Mouse (Mus musculus): ENCODE measurements around the gene Nbas. TPM values are rescaled to one million over a fixed set of nuclear protein-coding genes. Genes with fewer than 3 reads are reported as not detected.

Gene Nbas
- polyA plus RNA-seq, 1 experiment from 2014 or later = 7.0 TPM

GRCm38 (mm10) chr12:13589021-13589420 lies 320.1 kb downstream of the Nbas start:
- Histone ChIP-seq H3K27me3 (replicated peaks) (no peaks in the 10 kb centered on the region), H3K4me3 (no peak overlapping the region), H3K36me3 (peaks cover 9% of the 10 kb centered on the region), H3K9me3 (no peaks in the 10 kb centered on the region), H3K4me1 (no peaks in the 10 kb centered on the region), H3K4me2 (no peak overlapping the region), H3K27ac (replicated peaks) (no peak overlapping the region), H3K9ac (no peak overlapping the region)
- 87% methylated on average over 5 of the region's 5 CpGs for WGBS
- ATAC-seq (ENCODE audit: extremely low read depth, insufficient number of reproducible peaks, low FRiP score, low TSS enrichment) = no peak

GRCm38 (mm10) chr12:13594746-13595469 lies 326.0 kb downstream of the Nbas start:
- Histone ChIP-seq H3K9me3 (no peaks in the 10 kb centered on the region), H3K4me1 (no peaks in the 10 kb centered on the region), H3K9ac (no peak overlapping the region), H3K4me3 (no peak overlapping the region), H3K27me3 (replicated peaks) (no peaks in the 10 kb centered on the region), H3K4me2 (no peak overlapping the region), H3K27ac (replicated peaks) (no peak overlapping the region), H3K36me3 (no peaks in the 10 kb centered on the region)
- ATAC-seq (ENCODE audit: extremely low read depth, insufficient number of reproducible peaks, low FRiP score, low TSS enrichment) = no peak
- WGBS = 63% methylated on average over 9 of the region's 9 CpGs

- no peaks in the 10 kb centered on the region for H3K36me3 ChIP-seq
- no peaks in the 10 kb centered on the region for H3K4me1 ChIP-seq
- H3K4me3 ChIP-seq = no peak overlapping the region
- no peak overlapping the region for H3K27ac ChIP-seq (replicated peaks)
- WGBS = 76% methylated on average over 2 of the region's 2 CpGs
- no peak overlapping the region for H3K4me2 ChIP-seq
- no peaks in the 10 kb centered on the region for H3K9me3 ChIP-seq
- ATAC-seq (ENCODE audit: extremely low read depth, insufficient number of reproducible peaks, low FRiP score, low TSS enrichment) = no peak
- H3K27me3 ChIP-seq (replicated peaks) = no peaks in the 10 kb centered on the region
- H3K9ac ChIP-seq = no peak overlapping the region
Measured at GRCm38 (mm10) chr12:13597026-13597425, 328.1 kb downstream of the Nbas start.

DNA sequence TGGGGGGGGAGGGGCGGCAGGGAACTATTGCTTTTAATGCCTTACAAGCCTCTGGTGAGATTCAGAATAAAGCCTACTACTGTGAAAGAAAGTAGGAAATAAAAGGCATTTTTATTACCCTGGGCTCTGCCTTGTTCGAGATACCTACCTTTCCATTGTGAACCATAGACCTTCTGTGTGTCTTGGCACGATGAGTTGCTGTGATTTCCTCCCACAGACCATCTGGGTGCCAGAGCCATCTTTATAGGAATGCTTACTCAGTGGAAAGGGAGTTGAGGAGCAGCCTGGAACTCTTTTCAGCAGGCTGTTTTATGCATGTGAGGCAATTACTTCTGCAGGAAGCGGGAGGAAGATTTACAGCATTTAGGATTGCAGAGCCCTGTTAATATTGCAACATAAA lies 329.6 kb downstream of the Nbas start:
- Histone ChIP-seq H3K4me2 (no peak overlapping the region), H3K9me3 (no peaks in the 10 kb centered on the region), H3K36me3 (no peaks in the 10 kb centered on the region), H3K9ac (no peak overlapping the region), H3K4me1 (no peaks in the 10 kb centered on the region), H3K27me3 (replicated peaks) (no peaks in the 10 kb centered on the region), H3K4me3 (no peak overlapping the region), H3K27ac (replicated peaks) (no peak overlapping the region)
- 66% methylated on average over 4 of the region's 4 CpGs for WGBS
- no peak for ATAC-seq (ENCODE audit: extremely low read depth, insufficient number of reproducible peaks, low FRiP score, low TSS enrichment)

GRCm38 (mm10) chr12:13602414-13602813 lies 333.5 kb downstream of the Nbas start:
- Histone ChIP-seq H3K9ac (no peak overlapping the region), H3K4me3 (no peak overlapping the region), H3K9me3 (no peaks in the 10 kb centered on the region), H3K4me1 (no peaks in the 10 kb centered on the region), H3K27me3 (replicated peaks) (no peaks in the 10 kb centered on the region), H3K4me2 (no peak overlapping the region), H3K27ac (replicated peaks) (no peak overlapping the region), H3K36me3 (no peaks in the 10 kb centered on the region)
- no peak for ATAC-seq (ENCODE audit: extremely low read depth, insufficient number of reproducible peaks, low FRiP score, low TSS enrichment)

DNA sequence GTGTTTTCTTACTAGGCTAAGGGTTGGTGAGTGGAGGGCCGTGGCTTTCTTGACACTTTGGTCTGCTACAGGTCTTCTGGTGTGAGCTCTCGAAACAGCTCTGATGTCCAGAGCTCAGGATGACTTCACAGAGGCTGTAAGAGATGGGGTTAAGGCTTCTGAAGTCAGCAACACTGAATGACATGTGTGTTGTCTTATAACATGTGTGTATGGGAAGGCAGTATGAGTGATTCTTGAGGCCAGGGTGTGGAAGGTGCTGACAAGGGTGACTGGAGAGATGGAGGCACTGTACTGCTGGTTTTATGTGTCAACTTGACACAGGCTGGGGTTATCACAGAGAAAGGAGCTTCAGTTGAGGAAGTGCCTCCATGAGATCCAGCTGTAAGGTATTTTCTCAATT lies 338.1 kb downstream of the Nbas start:
- no peak overlapping the region for H3K4me3 ChIP-seq
- ATAC-seq (ENCODE audit: extremely low read depth, insufficient number of reproducible peaks, low FRiP score, low TSS enrichment) = no peak
- H3K36me3 ChIP-seq = no peaks in the 10 kb centered on the region
- no peaks in the 10 kb centered on the region for H3K9me3 ChIP-seq
- no peak overlapping the region for H3K9ac ChIP-seq
- no peaks in the 10 kb centered on the region for H3K27me3 ChIP-seq (replicated peaks)
- H3K27ac ChIP-seq (replicated peaks) = no peak overlapping the region
- WGBS = 75% methylated on average over 2 of the region's 2 CpGs
- H3K4me1 ChIP-seq = no peaks in the 10 kb centered on the region
- H3K4me2 ChIP-seq = no peak overlapping the region

DNA sequence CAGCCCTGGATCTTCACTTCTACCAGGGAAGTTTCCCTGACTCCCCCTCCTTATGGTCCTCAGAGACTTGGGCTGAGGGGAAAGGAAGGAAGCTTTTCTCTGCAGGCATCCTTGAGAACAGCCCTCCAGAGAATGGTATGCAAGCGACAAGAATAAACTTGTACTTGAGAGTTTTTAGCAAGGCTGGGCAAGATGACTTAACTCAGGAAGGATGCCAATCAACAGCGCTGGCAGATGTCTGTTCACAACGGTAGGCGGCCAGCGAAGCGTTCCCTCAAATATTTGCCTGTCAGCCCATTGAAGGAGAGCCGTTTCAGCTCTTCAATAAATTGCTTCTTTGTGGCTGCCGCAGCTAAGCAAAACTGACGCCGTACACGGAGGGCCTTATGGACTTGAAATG lies 340.1 kb downstream of the Nbas start:
- no peaks in the 10 kb centered on the region for H3K36me3 ChIP-seq
- H3K4me1 ChIP-seq = no peaks in the 10 kb centered on the region
- no peak overlapping the region for H3K9ac ChIP-seq
- H3K9me3 ChIP-seq = no peaks in the 10 kb centered on the region
- H3K4me3 ChIP-seq = no peak overlapping the region
- no peak for ATAC-seq (ENCODE audit: extremely low read depth, insufficient number of reproducible peaks, low FRiP score, low TSS enrichment)
- H3K27ac ChIP-seq (replicated peaks) = no peak overlapping the region
- 76% methylated on average over 11 of the region's 11 CpGs for WGBS
- H3K27me3 ChIP-seq (replicated peaks) = no peaks in the 10 kb centered on the region
- no peak overlapping the region for H3K4me2 ChIP-seq

DNA sequence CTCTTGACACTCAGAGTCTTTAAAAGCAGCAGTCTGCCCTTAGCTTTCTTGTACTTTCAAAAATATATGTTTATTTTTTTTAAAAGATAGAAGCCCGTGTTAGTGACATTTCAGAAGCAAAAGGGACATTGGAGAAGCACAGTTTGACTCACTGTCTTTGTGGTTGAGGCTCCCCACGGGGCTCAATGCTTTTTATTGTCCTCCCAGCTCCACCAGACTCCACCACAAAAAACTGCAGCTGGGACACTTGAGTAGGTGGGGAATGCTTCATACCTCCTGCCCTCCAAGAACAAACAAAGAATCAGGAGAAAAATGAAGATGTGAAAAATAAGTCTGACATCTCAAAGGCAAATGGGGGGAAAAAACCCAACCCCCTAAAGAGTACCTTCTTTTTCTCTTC lies 344.1 kb downstream of the Nbas start:
- H3K27ac ChIP-seq (replicated peaks) = no peak overlapping the region
- H3K4me2 ChIP-seq = no peak overlapping the region
- no peaks in the 10 kb centered on the region for H3K9me3 ChIP-seq
- no peak for ATAC-seq (ENCODE audit: extremely low read depth, insufficient number of reproducible peaks, low FRiP score, low TSS enrichment)
- no peaks in the 10 kb centered on the region for H3K4me1 ChIP-seq
- no peaks in the 10 kb centered on the region for H3K27me3 ChIP-seq (replicated peaks)
- no peak overlapping the region for H3K4me3 ChIP-seq
- 12% methylated on average over 2 of the region's 2 CpGs for WGBS
- H3K9ac ChIP-seq = no peak overlapping the region
- H3K36me3 ChIP-seq = no peaks in the 10 kb centered on the region

DNA sequence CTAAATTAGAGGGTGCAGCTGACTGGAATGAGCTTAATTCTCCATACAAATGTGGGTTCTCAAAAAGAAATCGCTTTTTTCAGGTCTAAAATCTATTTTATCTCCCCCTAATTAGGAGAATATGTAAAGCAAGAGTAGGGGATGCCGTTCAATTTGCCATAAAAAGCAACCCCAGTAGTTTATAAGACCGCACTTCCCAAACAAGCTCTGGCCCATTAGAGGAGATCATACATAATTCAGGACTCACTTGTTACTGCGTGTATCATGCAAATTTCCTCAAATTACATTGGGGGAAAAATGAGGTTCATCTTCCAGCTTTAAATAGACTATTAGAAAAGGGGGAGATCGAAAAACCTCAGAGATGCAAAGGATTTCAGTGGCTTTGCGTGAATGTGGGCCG lies 346.7 kb downstream of the Nbas start:
- WGBS = 75% methylated on average over 7 of the region's 7 CpGs
- Histone ChIP-seq H3K27ac (replicated peaks) (no peak overlapping the region), H3K36me3 (no peaks in the 10 kb centered on the region), H3K4me1 (no peaks in the 10 kb centered on the region), H3K9me3 (no peaks in the 10 kb centered on the region), H3K9ac (no peak overlapping the region), H3K4me2 (no peak overlapping the region), H3K27me3 (replicated peaks) (no peaks in the 10 kb centered on the region), H3K4me3 (no peak overlapping the region)
- ATAC-seq (ENCODE audit: extremely low read depth, insufficient number of reproducible peaks, low FRiP score, low TSS enrichment) = no peak

GRCm38 (mm10) chr12:13622150-13622822 lies 353.4 kb downstream of the Nbas start:
- H3K4me2 ChIP-seq = no peak overlapping the region
- 81% methylated on average over 15 of the region's 15 CpGs for WGBS
- H3K4me1 ChIP-seq = no peaks in the 10 kb centered on the region
- no peaks in the 10 kb centered on the region for H3K27me3 ChIP-seq (replicated peaks)
- no peaks in the 10 kb centered on the region for H3K9me3 ChIP-seq
- H3K4me3 ChIP-seq = no peak overlapping the region
- ATAC-seq (ENCODE audit: extremely low read depth, insufficient number of reproducible peaks, low FRiP score, low TSS enrichment) = no peak
- no peak overlapping the region for H3K9ac ChIP-seq
- H3K36me3 ChIP-seq = no peaks in the 10 kb centered on the region
- H3K27ac ChIP-seq (replicated peaks) = no peak overlapping the region

GRCm38 (mm10) chr12:13626803-13627706 lies 358.1 kb downstream of the Nbas start:
- ATAC-seq (ENCODE audit: extremely low read depth, insufficient number of reproducible peaks, low FRiP score, low TSS enrichment) = no peak
- H3K27ac ChIP-seq (replicated peaks) = no peak overlapping the region
- H3K9me3 ChIP-seq = no peaks in the 10 kb centered on the region
- no peak overlapping the region for H3K4me3 ChIP-seq
- no peaks in the 10 kb centered on the region for H3K27me3 ChIP-seq (replicated peaks)
- H3K4me1 ChIP-seq = no peaks in the 10 kb centered on the region
- H3K9ac ChIP-seq = no peak overlapping the region
- 55% methylated on average over 12 of the region's 12 CpGs for WGBS
- H3K36me3 ChIP-seq = no peaks in the 10 kb centered on the region
- H3K4me2 ChIP-seq = no peak overlapping the region
